ENCODE assay signal across 9 mouse cellular contexts in genomic region chr2:169699862-169700511, GRCm38 (mm10).
A peak's percentile ranks its signal among the peaks of the same experiment; 100 is the strongest.
DNase-seq lines count a peak whose midpoint lies in the region; ATAC-seq lines count a peak whose summit lies in the region.
"Had no signal": no experiment of that assay in that cellular context is flagged by ENCODE, and none has a peak within 500 bp of the region (broad histone marks: within the 10 kb centered on the region; RNA-seq: fewer than 3 reads in every experiment).

No protein-coding gene starts in this region.

- 61% methylated on average over 7 of the region's 7 CpGs for WGBS in embryonic facial prominence, embryonic 14.5 days
- 92% methylated on average over 7 of the region's 7 CpGs for WGBS in midbrain, embryonic 10.5 days

- no peak overlapping the region for H3K9ac ChIP-seq in embryonic facial prominence, embryonic 14.5 days (ENCODE audit: low read depth, low read length)

- intact Hi-C loops in heart, postnatal 25 days (cut with DNase I), result no loop called here

- H3K4me1 ChIP-seq in embryonic facial prominence, embryonic 14.5 days (ENCODE audit: control insufficient read depth, insufficient read depth, low read length), result peaks cover 4% of the 10 kb centered on the region; the same call in 1 of the 2 replicates
- H3K4me1 ChIP-seq in midbrain, embryonic 10.5 days, result peaks cover 4% of the 10 kb centered on the region; the same call in 1 of the 2 replicates

- H3K27me3 ChIP-seq in embryonic facial prominence, embryonic 14.5 days (replicated peaks; ENCODE audit: control insufficient read depth, insufficient read depth, low read length), result no peaks in the 10 kb centered on the region
- no peaks in the 10 kb centered on the region for H3K27me3 ChIP-seq in midbrain, embryonic 10.5 days (ENCODE audit: low read depth, poor library complexity, severe bottlenecking)

- no peaks in the 10 kb centered on the region for H3K9me3 ChIP-seq in embryonic facial prominence, embryonic 14.5 days (ENCODE audit: control insufficient read depth, low read length)
- H3K9me3 ChIP-seq in midbrain, embryonic 10.5 days (replicated peaks), result no peaks in the 10 kb centered on the region

- no peak overlapping the region for H3K4me3 ChIP-seq in embryonic facial prominence, embryonic 14.5 days (ENCODE audit: low read depth, low read length)
- no peak overlapping the region for H3K4me3 ChIP-seq in midbrain, embryonic 10.5 days
- H3K4me3 ChIP-seq: myocyte had no signal

- DNase-seq in adrenal gland, adult 2 months, result peak; percentile 77
- DNase-seq in embryonic facial prominence, embryonic 14.5 days (ENCODE audit: low spot score), result peak; percentile 70
- peak; percentile 56 for DNase-seq in heart, postnatal 25 days (ENCODE audit: low spot score)
- peak; percentile 32 for DNase-seq in lung, postnatal 14 days
- DNase-seq in left cerebral cortex, adult 9 months (ENCODE audit: low spot score in 2 of 2), result no peak
- DNase-seq in midbrain, embryonic 10.5 days (ENCODE audit: low spot score), result no peak
- no peak for DNase-seq in frontal cortex, postnatal 14 days (ENCODE audit: low spot score in 2 of 2)
- DNase-seq in spleen, adult 18-20 months, result no peak

- no peak overlapping the region for H3K4me2 ChIP-seq in embryonic facial prominence, embryonic 14.5 days (ENCODE audit: low read depth, low read length)

- no peaks in the 10 kb centered on the region for H3K36me3 ChIP-seq in embryonic facial prominence, embryonic 14.5 days (ENCODE audit: control insufficient read depth, insufficient read depth, low read length)
- H3K36me3 ChIP-seq in midbrain, embryonic 10.5 days, result no peaks in the 10 kb centered on the region

- peak; percentile 48; the same call in 1 of the 2 replicates for ATAC-seq in embryonic facial prominence, embryonic 14.5 days (ENCODE audit: low read depth)

- no peak overlapping the region for H3K27ac ChIP-seq in embryonic facial prominence, embryonic 14.5 days (replicated peaks; ENCODE audit: low read depth, low read length)
- H3K27ac ChIP-seq in midbrain, embryonic 10.5 days (replicated peaks), result no peak overlapping the region

Comparison
In these comparisons a context has a peak if more than half of its experiments do, and no peak if none do; other contexts are left out.
1. DNase-seq: peak in adrenal gland, adult 2 months (single experiment), embryonic facial prominence, embryonic 14.5 days (single experiment), heart, postnatal 25 days (single experiment) and lung, postnatal 14 days (single experiment); none in left cerebral cortex, adult 9 months (0 of 2), midbrain, embryonic 10.5 days (single experiment), frontal cortex, postnatal 14 days (0 of 2) and spleen, adult 18-20 months (0 of 2).